Mouse (Mus musculus) hindbrain, embryonic 10.5 days (tissue): ENCODE data around the gene Ghr. TPM values are rescaled to one million over a fixed set of nuclear protein-coding genes. Genes with fewer than 3 reads are reported as not detected.

Experiments used
- DNase-seq: peaks from one replicate; pipeline ENCODE4 v3.0.0-alpha.2; 2017; ENCODE audit warnings: low spot score
- H3K27ac ChIP-seq: fragments of 300-500 bp; sonication (generic); 2 replicates; pipeline ENCODE4 v1.5.1; 2016; ENCODE audit warnings: mild to moderate bottlenecking, moderate library complexity
- H3K27me3 ChIP-seq: fragments of 300-500 bp; sonication (generic); 2 replicates; pipeline ENCODE4 v1.6.1; 2016; ENCODE audit warnings: mild to moderate bottlenecking; ENCODE audit not compliant: poor library complexity, insufficient read depth, severe bottlenecking
- H3K36me3 ChIP-seq: fragments of 300-500 bp; sonication (generic); 2 replicates; pipeline ENCODE4 v1.6.1; 2016; ENCODE audit warnings: mild to moderate bottlenecking, moderate library complexity
- H3K4me1 ChIP-seq: fragments of 300-500 bp; sonication (generic); replicated peaks from 2 replicates; pipeline ENCODE4 v1.6.1; 2016; ENCODE audit warnings: mild to moderate bottlenecking
- H3K4me3 ChIP-seq: fragments of 300-500 bp; sonication (generic); 2 replicates; pipeline ENCODE4 v1.5.1; 2016; ENCODE audit warnings: mild to moderate bottlenecking, moderate library complexity
- H3K9me3 ChIP-seq: fragments of 300-500 bp; sonication (generic); 2 replicates; pipeline ENCODE4 v1.6.1; 2016; ENCODE audit warnings: mild to moderate bottlenecking, moderate library complexity
- WGBS: fragments of 180-500 bp; shearing (Covaris S2); methylation state at CpG from one replicate; pipeline ENCODE4 v1.1.7; 2016; 5-methylcytosine and 5-hydroxymethylcytosine counted together
- polyA plus RNA-seq: library from polyadenylated mRNA; unstranded; fragments of >200 nt; fragmentation: Nextera tagmentation; extraction: Ambion mirVana; gene quantifications from 2 replicates; pipeline ENCODE4 v1.2.1, GENCODE M21; 2016

Gene Ghr
- polyA plus RNA-seq, 1 experiment from 2014 or later: 13.5 TPM

DNA sequence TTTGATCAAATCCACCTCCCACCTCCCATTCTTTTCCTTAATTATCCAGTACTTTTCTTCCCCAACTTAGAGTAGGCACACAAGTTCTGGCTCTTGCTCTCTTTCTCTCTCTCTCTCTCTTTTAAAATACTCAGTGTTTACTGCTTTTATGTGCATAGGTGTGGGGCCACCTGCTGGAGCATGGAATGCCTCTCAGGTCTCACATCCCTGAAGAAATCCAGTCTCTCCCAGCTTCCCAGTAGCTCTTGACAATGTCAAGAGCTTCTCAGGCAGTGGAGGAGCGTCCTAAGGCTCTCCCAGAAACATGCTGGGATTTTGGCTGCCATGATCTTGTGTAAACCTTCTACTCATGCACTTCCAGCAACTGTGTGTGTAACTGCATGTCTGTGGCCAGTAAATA is 253.0 kb downstream of the Ghr start:
- Histone ChIP-seq H3K4me1 (no peaks in the 10 kb centered on the region), H3K27me3 (no peaks in the 10 kb centered on the region), H3K4me3 (no peak overlapping the region), H3K36me3 (no peaks in the 10 kb centered on the region), H3K27ac (no peak overlapping the region), H3K9me3 (no peaks in the 10 kb centered on the region)
- 67% methylated on average over 1 of the region's 1 CpGs for WGBS
- no peak for DNase-seq

DNA sequence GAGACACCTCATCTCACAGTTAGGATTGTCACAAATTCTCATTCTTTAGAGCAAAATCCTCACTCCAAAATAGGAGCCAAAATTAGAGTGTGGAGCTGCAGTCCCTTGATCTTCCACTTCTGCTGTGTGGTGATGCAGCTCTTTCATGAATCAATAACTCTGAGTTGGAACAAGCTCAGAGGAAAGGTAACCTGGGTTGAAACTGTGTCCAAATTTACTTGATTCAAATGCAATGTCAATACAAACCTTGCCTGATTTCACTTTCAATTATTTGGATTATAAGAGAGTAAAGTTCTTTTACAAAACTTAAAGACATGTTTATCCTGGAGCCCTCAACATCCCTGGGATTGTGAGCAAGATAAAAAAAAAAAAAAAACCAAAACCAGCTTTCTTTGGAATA is 260.3 kb downstream of the Ghr start:
- Histone ChIP-seq H3K4me1 (no peaks in the 10 kb centered on the region), H3K36me3 (no peaks in the 10 kb centered on the region), H3K9me3 (no peaks in the 10 kb centered on the region), H3K4me3 (no peak overlapping the region), H3K27ac (no peak overlapping the region), H3K27me3 (no peaks in the 10 kb centered on the region)
- DNase-seq: no peak

DNA sequence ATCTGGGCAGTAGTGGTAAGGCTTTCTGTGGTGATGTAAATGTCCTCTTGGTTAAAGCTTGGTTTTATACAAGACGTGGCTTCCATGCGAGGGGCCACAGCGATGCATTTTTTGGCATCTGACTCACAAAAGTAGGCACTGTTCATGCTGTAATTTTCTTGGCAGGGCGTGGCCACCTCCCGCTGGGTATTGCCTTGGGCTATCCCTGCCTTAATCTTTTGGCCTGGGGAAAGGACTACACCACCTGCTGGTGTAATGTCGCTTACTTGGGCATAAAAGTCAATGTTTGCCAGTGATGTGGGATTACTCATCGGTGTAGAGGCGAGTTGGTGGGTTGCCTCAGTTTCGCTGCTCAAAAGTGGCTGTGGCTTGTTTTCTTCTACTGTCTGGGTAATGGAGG is 263.4 kb downstream of the Ghr start:
- no peak for DNase-seq
- Histone ChIP-seq H3K4me3 (no peak overlapping the region), H3K27me3 (no peaks in the 10 kb centered on the region), H3K4me1 (no peaks in the 10 kb centered on the region), H3K36me3 (no peaks in the 10 kb centered on the region), H3K27ac (no peak overlapping the region), H3K9me3 (no peaks in the 10 kb centered on the region)
- WGBS: 82% methylated on average over 9 of the region's 9 CpGs

DNA sequence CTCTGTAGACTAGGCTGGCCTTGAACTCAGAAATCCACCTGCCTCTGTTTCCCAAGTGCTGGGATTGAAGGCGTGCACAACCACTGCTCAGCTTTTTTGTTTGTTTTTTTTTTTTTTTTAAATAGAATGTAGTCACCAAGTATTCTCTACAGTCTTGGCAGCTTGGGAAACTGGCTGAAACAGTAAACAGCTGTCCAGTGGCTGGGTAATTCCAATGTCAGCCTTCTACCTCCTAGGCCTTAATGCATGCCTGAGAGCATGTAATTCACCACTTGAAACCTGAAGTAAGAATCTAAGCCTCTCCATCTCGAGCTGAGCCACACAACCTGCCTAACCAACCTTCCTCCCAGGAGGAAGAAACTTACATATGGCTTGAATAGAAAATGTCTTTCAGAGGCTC is 266.7 kb downstream of the Ghr start:
- Histone ChIP-seq H3K27ac (no peak overlapping the region), H3K4me1 (no peaks in the 10 kb centered on the region), H3K4me3 (no peak overlapping the region), H3K36me3 (no peaks in the 10 kb centered on the region), H3K27me3 (no peaks in the 10 kb centered on the region), H3K9me3 (no peaks in the 10 kb centered on the region)
- DNase-seq: no peak
- 74% methylated on average over 2 of the region's 2 CpGs for WGBS

DNA sequence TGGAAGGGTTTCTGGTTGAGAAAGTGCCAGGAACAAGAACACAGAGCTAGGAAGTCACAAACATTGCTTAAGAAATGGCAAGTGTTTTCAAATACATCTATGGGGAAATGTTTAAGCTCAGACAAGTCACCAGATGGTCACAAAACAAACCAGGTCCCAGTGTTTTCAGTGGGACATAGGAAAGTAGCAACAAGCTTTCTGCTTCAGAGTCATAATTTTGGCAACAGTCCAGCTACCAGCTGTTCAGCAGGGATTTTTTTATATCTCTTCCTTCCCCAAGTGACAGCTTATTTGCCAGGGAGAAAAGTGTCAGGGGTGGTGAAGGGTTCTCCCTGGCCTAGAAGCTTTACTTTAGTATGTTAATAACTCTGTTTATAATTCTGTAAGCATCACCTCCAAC is 270.4 kb downstream of the Ghr start:
- DNase-seq: no peak
- Histone ChIP-seq H3K9me3 (no peaks in the 10 kb centered on the region), H3K27me3 (no peaks in the 10 kb centered on the region), H3K4me3 (no peak overlapping the region), H3K27ac (no peak overlapping the region), H3K4me1 (no peaks in the 10 kb centered on the region), H3K36me3 (no peaks in the 10 kb centered on the region)

DNA sequence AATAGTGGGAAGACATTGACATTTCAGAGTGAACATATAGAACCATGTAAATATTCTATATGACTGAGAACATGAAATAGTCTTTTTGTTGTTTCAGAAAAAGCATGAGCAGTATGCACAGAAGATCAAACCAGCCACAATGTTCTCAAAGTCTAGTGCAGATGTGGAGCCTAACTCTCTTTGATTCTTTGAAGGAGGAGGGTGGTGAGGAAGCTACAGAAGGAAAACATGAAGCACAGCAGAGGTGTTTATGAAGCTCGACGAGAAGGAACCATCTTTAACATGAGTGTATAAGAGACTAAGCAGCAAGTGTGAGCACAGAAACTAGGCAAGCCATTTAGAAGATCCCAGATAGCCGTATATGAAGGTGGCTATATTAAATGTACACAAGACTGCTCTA is 273.4 kb downstream of the Ghr start:
- Histone ChIP-seq H3K4me3 (no peak overlapping the region), H3K36me3 (no peaks in the 10 kb centered on the region), H3K4me1 (no peaks in the 10 kb centered on the region), H3K27me3 (no peaks in the 10 kb centered on the region), H3K27ac (no peak overlapping the region), H3K9me3 (no peaks in the 10 kb centered on the region)
- WGBS: 83% methylated on average over 3 of the region's 3 CpGs
- DNase-seq: no peak

DNA sequence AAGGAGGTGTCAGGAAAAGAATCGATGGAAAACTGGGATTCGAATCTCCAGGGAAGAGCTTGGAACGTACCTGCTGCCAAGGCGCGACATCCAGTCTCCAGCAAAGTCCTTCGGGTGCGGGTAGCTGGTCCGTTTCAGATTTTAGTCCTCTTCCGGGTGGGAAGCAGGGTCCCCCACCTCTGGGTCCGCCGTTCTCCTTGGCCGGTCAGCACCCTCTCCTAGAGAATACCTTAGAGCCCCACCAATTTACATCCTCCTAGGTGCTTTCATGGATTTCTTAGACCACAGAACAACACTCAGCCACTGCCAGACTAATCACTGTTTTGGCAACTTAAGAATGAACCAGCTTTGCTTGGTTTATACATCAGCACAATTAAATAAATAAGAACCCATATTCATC is 279.9 kb downstream of the Ghr start, which contains the start of gene Ccdc152:
Gene Ccdc152 (minus strand): TSS at position 101 of the 400 bp plus-strand sequence.
- Histone ChIP-seq H3K4me3 (no peak within 1 kb of the TSS), H3K27me3 (no peaks in the 10 kb centered on the region), H3K36me3 (no peaks in the 10 kb centered on the region), H3K9me3 (no peaks in the 10 kb centered on the region), H3K4me1 (no peaks in the 10 kb centered on the region), H3K27ac (no peak within 1 kb of the TSS)
- 88% methylated on average over 12 of the region's 12 CpGs for WGBS
- DNase-seq: no peak

DNA sequence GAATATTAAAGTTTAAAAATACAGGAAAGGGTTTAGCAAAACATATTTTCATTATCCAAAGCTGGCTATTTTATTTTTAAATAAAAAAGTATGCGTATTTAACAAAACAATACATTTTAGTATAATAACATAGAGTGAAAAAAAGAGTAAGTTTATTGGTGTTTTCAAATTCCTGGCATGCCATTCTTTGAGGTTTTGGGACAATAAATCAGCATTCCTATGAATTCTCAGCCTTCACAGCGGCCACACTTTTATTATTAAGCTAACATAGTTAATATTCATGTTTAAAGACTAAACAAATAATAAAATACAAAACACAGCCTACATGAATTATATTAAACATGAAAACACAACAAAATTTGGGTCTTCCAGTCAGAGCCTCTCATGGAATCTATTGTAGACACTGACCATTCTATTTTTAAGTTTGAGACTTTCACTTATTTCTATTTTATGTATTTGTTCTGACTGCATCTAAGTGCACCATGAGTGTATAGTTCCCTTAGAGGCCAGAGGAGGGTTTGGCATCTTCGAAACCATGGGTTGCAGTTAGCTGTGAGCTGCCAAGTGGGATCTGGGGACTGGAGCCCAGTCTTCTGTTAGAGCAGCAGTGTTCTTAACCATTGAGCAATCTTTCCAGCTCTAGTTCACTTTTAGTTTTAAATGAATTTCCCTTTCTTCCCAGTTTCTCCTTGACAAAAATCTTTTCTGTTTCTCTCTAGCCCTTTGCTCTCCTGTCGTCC is 282.8 kb downstream of the Ghr start:
- 76% methylated on average over 4 of the region's 4 CpGs for WGBS

DNA sequence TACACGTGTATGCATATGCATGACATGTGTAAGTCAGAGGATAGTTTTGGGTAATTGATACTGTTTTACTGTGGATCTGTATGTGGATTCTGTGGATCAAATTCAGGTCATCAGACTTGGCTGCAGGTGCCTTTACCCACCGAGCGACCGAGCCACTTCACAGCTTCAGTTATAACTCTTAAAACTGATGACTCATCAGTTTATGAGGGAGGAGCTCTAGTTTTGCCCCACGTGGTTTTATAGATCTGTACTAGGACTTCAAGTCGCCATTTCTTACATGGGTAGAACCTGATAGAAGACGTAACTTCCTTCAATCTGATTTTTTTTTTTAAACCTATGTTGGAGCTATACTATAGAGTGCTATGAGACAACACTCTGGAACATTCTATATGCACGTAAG is 285.7 kb downstream of the Ghr start:
- Histone ChIP-seq H3K27ac (no peak overlapping the region), H3K4me3 (no peak overlapping the region), H3K36me3 (no peaks in the 10 kb centered on the region), H3K27me3 (no peaks in the 10 kb centered on the region), H3K4me1 (no peaks in the 10 kb centered on the region), H3K9me3 (no peaks in the 10 kb centered on the region)
- WGBS: 88% methylated on average over 8 of the region's 8 CpGs
- DNase-seq: no peak

More for the DNA sequence above, 282.8 kb downstream of the Ghr start:
- Histone ChIP-seq H3K4me1 (no peaks in the 10 kb centered on the region), H3K36me3 (no peaks in the 10 kb centered on the region), H3K4me3 (no peak overlapping the region), H3K27ac (no peak overlapping the region), H3K27me3 (no peaks in the 10 kb centered on the region), H3K9me3 (no peaks in the 10 kb centered on the region)
- no peak for DNase-seq

DNA sequence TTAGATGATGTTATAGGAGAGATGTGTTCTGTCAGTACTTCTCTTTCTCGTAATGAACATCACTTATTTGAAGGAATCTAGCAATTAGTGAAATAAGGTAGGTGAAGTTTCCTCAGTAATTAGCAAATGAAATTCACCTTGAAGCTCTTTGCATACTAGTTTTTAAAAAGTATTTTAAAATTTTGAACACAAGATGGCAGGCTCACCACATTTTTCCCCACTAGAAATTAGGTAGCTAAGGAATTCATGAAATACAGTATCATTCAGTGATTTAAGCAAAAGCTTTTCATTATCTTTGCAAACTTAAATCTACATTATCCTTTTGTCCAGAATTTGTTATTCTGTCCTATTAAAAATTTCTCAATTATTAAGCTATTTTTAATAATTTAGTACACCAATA is 287.3 kb downstream of the Ghr start:
- no peak for DNase-seq
- 85% methylated on average over 1 of the region's 1 CpGs for WGBS
- no peaks in the 10 kb centered on the region for H3K36me3 ChIP-seq
- no peak overlapping the region for H3K4me3 ChIP-seq
- H3K27me3 ChIP-seq: no peaks in the 10 kb centered on the region
- no peak overlapping the region for H3K27ac ChIP-seq
- H3K4me1 ChIP-seq: no peaks in the 10 kb centered on the region
- H3K9me3 ChIP-seq: no peaks in the 10 kb centered on the region

DNA sequence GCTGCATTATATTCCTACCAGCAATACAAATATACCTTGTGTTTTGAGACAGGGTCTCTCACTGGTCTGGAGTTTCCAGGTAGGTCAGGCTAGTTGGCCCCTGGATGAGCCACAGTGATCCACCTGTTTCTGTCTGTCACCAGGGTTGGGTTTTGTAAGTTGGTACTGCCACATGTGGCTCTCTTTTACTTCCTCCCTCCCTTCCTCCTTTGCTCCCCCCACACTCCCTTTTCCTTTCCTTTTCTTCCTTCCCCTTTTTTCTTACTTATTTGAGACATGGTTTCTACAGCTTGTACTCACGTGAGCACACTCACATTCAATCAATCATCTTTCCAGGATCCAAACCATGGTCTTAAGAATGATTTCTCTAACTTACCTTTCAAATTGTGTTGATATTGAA is 289.8 kb downstream of the Ghr start:
- H3K36me3 ChIP-seq: no peaks in the 10 kb centered on the region

DNA sequence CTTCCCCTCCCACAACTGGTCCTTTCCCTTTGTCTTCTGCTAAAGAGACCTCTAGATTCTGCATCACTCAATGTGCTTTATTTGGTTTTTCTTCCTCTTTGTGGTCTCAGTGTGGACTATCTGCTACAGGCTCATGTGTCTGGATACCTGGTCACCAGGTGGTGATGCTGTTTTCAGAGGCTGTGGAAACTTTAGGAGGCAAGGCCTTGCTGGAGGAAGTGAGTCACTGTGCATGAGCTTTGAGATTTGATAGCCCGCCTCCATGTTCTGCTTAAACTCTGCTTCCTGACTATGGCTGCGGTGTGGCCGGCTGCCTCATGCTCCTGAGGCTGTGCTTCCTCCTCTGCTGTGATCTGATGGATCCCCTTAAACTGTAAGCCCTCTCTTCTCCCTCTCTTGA is 292.9 kb downstream of the Ghr start:
- WGBS: 87% methylated on average over 3 of the region's 3 CpGs
- no peaks in the 10 kb centered on the region for H3K27me3 ChIP-seq

More for the DNA sequence above, 289.8 kb downstream of the Ghr start:
- Histone ChIP-seq H3K4me3 (no peak overlapping the region), H3K27me3 (no peaks in the 10 kb centered on the region), H3K27ac (no peak overlapping the region), H3K9me3 (no peaks in the 10 kb centered on the region), H3K4me1 (no peaks in the 10 kb centered on the region)
- DNase-seq: no peak
- WGBS: 66% methylated on average over 1 of the region's 1 CpGs

DNA sequence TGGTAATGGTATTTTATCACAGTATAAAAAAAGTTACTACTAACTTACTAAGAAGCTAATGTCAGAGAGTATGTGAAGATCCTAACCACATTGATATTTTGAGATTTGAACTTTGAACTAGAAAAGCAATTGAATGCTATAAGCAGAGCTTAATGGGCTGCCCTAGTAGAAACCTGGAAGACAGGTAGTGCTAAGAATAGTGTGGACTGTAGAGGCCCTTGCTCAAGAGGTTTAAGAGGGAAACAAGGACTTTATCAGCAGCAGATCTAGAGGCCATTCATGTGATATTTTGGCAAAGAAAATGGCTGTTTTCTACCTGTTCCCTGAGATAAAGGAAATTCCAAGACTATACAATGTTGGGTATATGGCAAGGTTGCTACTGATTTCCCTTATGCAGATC is 297.3 kb downstream of the Ghr start:
- no peak overlapping the region for H3K4me3 ChIP-seq
- no peaks in the 10 kb centered on the region for H3K9me3 ChIP-seq
- H3K27me3 ChIP-seq: no peaks in the 10 kb centered on the region
- H3K4me1 ChIP-seq: no peaks in the 10 kb centered on the region
- no peak for DNase-seq
- H3K36me3 ChIP-seq: no peaks in the 10 kb centered on the region
- no peak overlapping the region for H3K27ac ChIP-seq

More for the DNA sequence above, 292.9 kb downstream of the Ghr start:
- Histone ChIP-seq H3K4me1 (no peaks in the 10 kb centered on the region), H3K4me3 (no peak overlapping the region), H3K27ac (no peak overlapping the region), H3K36me3 (no peaks in the 10 kb centered on the region), H3K9me3 (no peaks in the 10 kb centered on the region)
- DNase-seq: no peak

DNA sequence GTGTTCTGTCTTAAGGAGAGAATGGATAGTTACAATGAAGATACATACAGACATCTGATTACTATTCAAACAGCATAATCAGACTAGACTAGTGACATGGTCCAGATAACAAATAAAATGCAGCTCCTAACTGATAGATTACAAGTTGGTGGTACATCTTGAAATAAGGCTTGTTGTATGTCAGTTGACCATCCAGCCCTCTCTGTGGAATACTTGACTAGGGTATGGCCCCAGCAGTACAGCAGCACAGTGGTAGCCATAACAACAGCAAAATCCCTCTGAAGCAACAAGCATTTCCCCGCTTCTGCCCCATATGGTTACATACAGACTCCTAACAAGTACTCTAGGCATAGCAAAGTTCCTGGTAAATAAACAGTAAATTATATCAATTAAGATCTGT is 301.6 kb downstream of the Ghr start:
- no peaks in the 10 kb centered on the region for H3K27me3 ChIP-seq
- no peaks in the 10 kb centered on the region for H3K4me1 ChIP-seq
- no peak overlapping the region for H3K27ac ChIP-seq
- H3K36me3 ChIP-seq: peaks cover 9% of the 10 kb centered on the region; the same call in 1 of the 2 replicates
- H3K4me3 ChIP-seq: no peak overlapping the region
- no peak for DNase-seq
- 73% methylated on average over 1 of the region's 1 CpGs for WGBS
- no peaks in the 10 kb centered on the region for H3K9me3 ChIP-seq
